Mouse (Mus musculus) adrenal gland, postnatal 4 days (tissue): ENCODE results near the gene Tm9sf1. TPM values are rescaled to one million over a fixed set of nuclear protein-coding genes. Genes with fewer than 3 reads are reported as not detected.
A peak's percentile ranks its signal among the peaks of the same experiment; 100 is the strongest.

ENCODE experiments used
- DNase-seq, 2 experiments: peaks; one replicate each; pipeline ENCODE4 v3.0.0; 2021 to 2022; ENCODE audit warnings: low spot score in 2 of 2, mixed read lengths in 2 of 2
- total RNA-seq, 2 experiments: library from RNA; stranded (reverse); gene quantifications; 2 replicates each; pipeline ENCODE4 v1.2.3; 2021

Tm9sf1 gene
- total RNA-seq, 2 experiments from 2014 or later: 98.6 to 102 TPM

GRCm38 (mm10) chr14:55592226-55592625 lies 51.4 kb downstream of the Tm9sf1 start:
- DNase-seq: no peak

- DNase-seq: peak; percentile 74 to 87
Observed at GRCm38 (mm10) chr14:55591331-55591891, 52.2 kb downstream of the Tm9sf1 start, which contains the start of gene Rnf31. Gene Rnf31 (plus strand): TSS chr14:55591708.

- DNase-seq: peak; percentile 64 to 85
Observed at GRCm38 (mm10) chr14:55590748-55591330, 52.8 kb downstream of the Tm9sf1 start, which contains the start of gene Psme2. Gene Psme2 (minus strand): TSS chr14:55591113.

GRCm38 (mm10) chr14:55589771-55590448 lies 53.7 kb downstream of the Tm9sf1 start:
- no peak for DNase-seq

GRCm38 (mm10) chr14:55589271-55589670 lies 54.3 kb downstream of the Tm9sf1 start:
- no peak for DNase-seq

- no peak for DNase-seq
Observed at GRCm38 (mm10) chr14:55586149-55586548, 57.5 kb downstream of the Tm9sf1 start.

Other genes starting within 250 kb of the Tm9sf1 start
- gene Dhrs4, start 165.0 kb downstream of the Tm9sf1 start, total RNA-seq: 10 to 100 TPM; 82.9 to 85.8 TPM
- gene Carmil3, start 153.2 kb downstream of the Tm9sf1 start, total RNA-seq: 10 to 100 TPM; 19.6 to 25.4 TPM
- gene Cpne6, start 133.4 kb downstream of the Tm9sf1 start, total RNA-seq: 1 to 10 TPM in 1 of 2 experiments, under 1 TPM in 1; 0.53 to 1.1 TPM
- not detected for gene Nrl, start 118.8 kb downstream of the Tm9sf1 start, total RNA-seq
- 10 to 100 TPM; 63.4 to 64.0 TPM for gene Pck2, start 103.5 kb downstream of the Tm9sf1 start, total RNA-seq
- gene Dcaf11, start 83.8 kb downstream of the Tm9sf1 start, total RNA-seq: 10 to 100 TPM; 84.6 to 91.6 TPM
- gene A730061H03Rik, start 83.4 kb downstream of the Tm9sf1 start, total RNA-seq: 1 to 10 TPM; 1.0 to 1.2 TPM
- gene Fitm1, start 68.2 kb downstream of the Tm9sf1 start, total RNA-seq: 1 to 10 TPM; 6.5 to 10.0 TPM
- gene Psme1, start 65.7 kb downstream of the Tm9sf1 start, total RNA-seq: 100 to 1,000 TPM; 302 to 310 TPM
- 10 to 100 TPM; 40.9 to 47.0 TPM for gene Emc9, start 58.5 kb downstream of the Tm9sf1 start, total RNA-seq
- gene Psme2, start 52.7 kb downstream of the Tm9sf1 start, total RNA-seq: 100 to 1,000 TPM; 336 to 355 TPM
- 10 to 100 TPM; 35.0 to 40.3 TPM for gene Rnf31, start 52.1 kb downstream of the Tm9sf1 start, total RNA-seq
- 10 to 100 TPM; 19.1 to 19.9 TPM for gene Irf9, start 40.2 kb downstream of the Tm9sf1 start, total RNA-seq
- 1 to 10 TPM; 8.0 to 8.6 TPM for gene Rec8, start 25.8 kb downstream of the Tm9sf1 start, total RNA-seq
- gene Ipo4, start 7.8 kb downstream of the Tm9sf1 start, total RNA-seq: 100 to 1,000 TPM in 1 of 2 experiments, 10 to 100 TPM in 1; 96.8 to 108 TPM
- 1 to 10 TPM; 3.8 to 4.5 TPM for gene Gm49378, start 5.9 kb downstream of the Tm9sf1 start, total RNA-seq
- 1 to 10 TPM; 1.7 to 2.8 TPM for gene Tssk4, start 6.4 kb upstream of the Tm9sf1 start, total RNA-seq
- gene Mdp1, start 16.7 kb upstream of the Tm9sf1 start, total RNA-seq: 10 to 100 TPM; 57.4 to 63.3 TPM
- 10 to 100 TPM; 29.2 to 29.7 TPM for gene Gmpr2, start 28.1 kb upstream of the Tm9sf1 start, total RNA-seq
- gene Nedd8, start 28.3 kb upstream of the Tm9sf1 start, total RNA-seq: 100 to 1,000 TPM; 316 to 337 TPM
- gene Tinf2, start 38.0 kb upstream of the Tm9sf1 start, total RNA-seq: 10 to 100 TPM; 33.0 to 33.2 TPM
- gene Tgm1, start 70.1 kb upstream of the Tm9sf1 start, total RNA-seq: 1 to 10 TPM; 1.4 to 1.8 TPM
- 10 to 100 TPM; 23.8 to 25.7 TPM for gene Rabggta, start 78.5 kb upstream of the Tm9sf1 start, total RNA-seq
- gene Dhrs1, start 101.9 kb upstream of the Tm9sf1 start, total RNA-seq: 10 to 100 TPM; 74.1 to 77.7 TPM
- gene Nop9, start 101.9 kb upstream of the Tm9sf1 start, total RNA-seq: 10 to 100 TPM; 24.5 to 27.1 TPM
- 10 to 100 TPM in 1 of 2 experiments, 1 to 10 TPM in 1; 4.6 to 12.0 TPM for gene Cideb, start 114.7 kb upstream of the Tm9sf1 start, total RNA-seq
- under 1 TPM; 0.17 to 0.34 TPM for gene Ltb4r2, start 117.6 kb upstream of the Tm9sf1 start, total RNA-seq
- gene Ltb4r1, start 122.2 kb upstream of the Tm9sf1 start, total RNA-seq: 1 to 10 TPM; 1.3 to 2.9 TPM
- gene Adcy4, start 140.3 kb upstream of the Tm9sf1 start, total RNA-seq: 10 to 100 TPM; 10.4 to 10.9 TPM
- gene Ripk3, start 145.1 kb upstream of the Tm9sf1 start, total RNA-seq: 10 to 100 TPM in 1 of 2 experiments, 1 to 10 TPM in 1; 8.4 to 12.2 TPM
- 10 to 100 TPM; 47.0 to 49.4 TPM for gene Nfatc4, start 179.3 kb upstream of the Tm9sf1 start, total RNA-seq
- gene Nynrin, start 210.2 kb upstream of the Tm9sf1 start, total RNA-seq: 10 to 100 TPM; 46.0 to 52.0 TPM
- under 1 TPM; 0.39 to 0.76 TPM for gene Cbln3, start 240.6 kb upstream of the Tm9sf1 start, total RNA-seq
- gene Khnyn, start 241.1 kb upstream of the Tm9sf1 start, total RNA-seq: 10 to 100 TPM; 29.7 to 29.9 TPM